ENCODE assay signal across 9 mouse cellular contexts in genomic region chr16:30769007-30769442, GRCm38 (mm10).
DNase-seq lines count a peak whose midpoint lies in the region; ATAC-seq and TF ChIP-seq lines count a peak whose summit lies in the region.
"Had no signal": no experiment of that assay in that cellular context is flagged by ENCODE, and none has a peak within 500 bp of the region (broad histone marks: within the 10 kb centered on the region; RNA-seq: fewer than 3 reads in every experiment).

No protein-coding gene starts in this region.

- TF ChIP-seq POLR2A in cerebellum, adult 2 months (IDR thresholded peaks at IDR 0.05; ENCODE audit: borderline replicate concordance, insufficient read depth, low read length), result no peak

- H3K9ac ChIP-seq in hindbrain, postnatal 0 days (replicated peaks; ENCODE audit: low read length), result no peak overlapping the region
- no peak overlapping the region for H3K9ac ChIP-seq in hindbrain, embryonic 14.5 days
- H3K9ac ChIP-seq in kidney, postnatal 0 days (ENCODE audit: low read depth, low read length), result no peak overlapping the region
- H3K9ac ChIP-seq: lung, embryonic 15.5 days had no signal

- no peak for ATAC-seq in hindbrain, postnatal 0 days
- no peak for ATAC-seq in hindbrain, embryonic 14.5 days (ENCODE audit: low FRiP score)
- ATAC-seq in kidney, postnatal 0 days (replicated peaks; ENCODE audit: low FRiP score, low read depth), result no peak

- H3K4me2 ChIP-seq in hindbrain, postnatal 0 days (ENCODE audit: low read depth, low read length), result no peak overlapping the region
- H3K4me2 ChIP-seq in hindbrain, embryonic 14.5 days (replicated peaks), result no peak overlapping the region
- no peak overlapping the region for H3K4me2 ChIP-seq in kidney, postnatal 0 days (ENCODE audit: low read length)
- H3K4me2 ChIP-seq: lung, embryonic 15.5 days had no signal

- no peak for TF ChIP-seq CTCF in hindbrain, postnatal 0 days (IDR thresholded peaks at IDR 0.05; ENCODE audit: low read depth)
- TF ChIP-seq CTCF in kidney, postnatal 0 days (IDR thresholded peaks at IDR 0.05; ENCODE audit: low read depth), result no peak
- TF ChIP-seq CTCF in cerebellum, adult 2 months (IDR thresholded peaks at IDR 0.05; ENCODE audit: borderline replicate concordance, insufficient read depth, low read depth, low read length), result no peak

- H3K36me3 ChIP-seq in hindbrain, postnatal 0 days (ENCODE audit: insufficient read depth, low read length), result no peaks in the 10 kb centered on the region
- H3K36me3 ChIP-seq in hindbrain, embryonic 14.5 days (replicated peaks; ENCODE audit: control insufficient read depth, insufficient read depth), result no peaks in the 10 kb centered on the region
- H3K36me3 ChIP-seq in kidney, postnatal 0 days (ENCODE audit: insufficient read depth, low read length), result no peaks in the 10 kb centered on the region
- H3K36me3 ChIP-seq: lung, embryonic 15.5 days had no signal

- no peaks in the 10 kb centered on the region for H3K9me3 ChIP-seq in hindbrain, postnatal 0 days (ENCODE audit: low read length)
- H3K9me3 ChIP-seq in hindbrain, embryonic 14.5 days (ENCODE audit: control insufficient read depth, low read length), result no peaks in the 10 kb centered on the region
- no peaks in the 10 kb centered on the region for H3K9me3 ChIP-seq in kidney, postnatal 0 days (replicated peaks; ENCODE audit: low read length)
- H3K9me3 ChIP-seq: lung, embryonic 15.5 days had no signal

- no peak overlapping the region for H3K4me3 ChIP-seq in hindbrain, postnatal 0 days (ENCODE audit: low read length)
- no peak overlapping the region for H3K4me3 ChIP-seq in hindbrain, embryonic 14.5 days (replicated peaks; ENCODE audit: low read length)
- no peak overlapping the region for H3K4me3 ChIP-seq in kidney, postnatal 0 days (replicated peaks; ENCODE audit: low read depth, low read length)
- no peak overlapping the region for H3K4me3 ChIP-seq in cerebellum, adult 2 months (replicated peaks; ENCODE audit: insufficient read depth, low read depth, low read length)
- H3K4me3 ChIP-seq: lung, embryonic 15.5 days had no signal

- DNase-seq in hindbrain, postnatal 0 days (ENCODE audit: low spot score), result peak; percentile 23
- no peak for DNase-seq in hindbrain, embryonic 14.5 days (ENCODE audit: low spot score)
- peak; percentile 31 for DNase-seq in T-cell, adult 2 months (ENCODE audit: low spot score)
- peak; percentile 60 to 72 for DNase-seq in heart, adult 18-20 months
- peak; percentile 41 for DNase-seq in kidney, postnatal 0 days (ENCODE audit: low spot score)
- DNase-seq in cerebellum, adult 2 months, result no peak
- no peak for DNase-seq in cerebellum, adult 8-10 months
- no peak for DNase-seq in c-Kit-positive CD71-positive TER-119-positive erythroid progenitor cells, embryonic 14.5 days (ENCODE audit: low spot score)

- H3K4me1 ChIP-seq in hindbrain, postnatal 0 days (ENCODE audit: insufficient read depth, low read length), result peaks cover 6% of the 10 kb centered on the region; the same call in 1 of the 2 replicates
- H3K4me1 ChIP-seq in hindbrain, embryonic 14.5 days (replicated peaks; ENCODE audit: control insufficient read depth, insufficient read depth, low read length), result no peaks in the 10 kb centered on the region
- H3K4me1 ChIP-seq in kidney, postnatal 0 days (replicated peaks; ENCODE audit: insufficient read depth, low read length), result peaks cover 5% of the 10 kb centered on the region; the same call in 1 of the 2 replicates
- H3K4me1 ChIP-seq in cerebellum, adult 2 months (ENCODE audit: control insufficient read depth, insufficient read depth, low read length), result no peaks in the 10 kb centered on the region

- H3K27ac ChIP-seq in hindbrain, postnatal 0 days, result no peak overlapping the region
- no peak overlapping the region for H3K27ac ChIP-seq in hindbrain, embryonic 14.5 days
- H3K27ac ChIP-seq in kidney, postnatal 0 days, result no peak overlapping the region
- no peak overlapping the region for H3K27ac ChIP-seq in cerebellum, adult 2 months (ENCODE audit: insufficient read depth, low read length)
- H3K27ac ChIP-seq: lung, embryonic 15.5 days had no signal

- no peaks in the 10 kb centered on the region for H3K27me3 ChIP-seq in hindbrain, postnatal 0 days (ENCODE audit: insufficient read depth, low read length)
- no peaks in the 10 kb centered on the region for H3K27me3 ChIP-seq in hindbrain, embryonic 14.5 days (ENCODE audit: control insufficient read depth, insufficient read depth, low read length)
- H3K27me3 ChIP-seq in kidney, postnatal 0 days (ENCODE audit: insufficient read depth, low read length), result no peaks in the 10 kb centered on the region
- H3K27me3 ChIP-seq in cerebellum, adult 2 months (ENCODE audit: control insufficient read depth, insufficient read depth, low read length), result no peaks in the 10 kb centered on the region
- H3K27me3 ChIP-seq: lung, embryonic 15.5 days had no signal

- WGBS in hindbrain, postnatal 0 days, result 29% methylated on average over 5 of the region's 5 CpGs
- WGBS in hindbrain, embryonic 14.5 days, result 26% methylated on average over 5 of the region's 5 CpGs
- WGBS in kidney, postnatal 0 days, result 24% methylated on average over 5 of the region's 5 CpGs
- 35% methylated on average over 5 of the region's 5 CpGs for WGBS in cerebellum, adult 2 months

Comparison
In these comparisons a context has a peak if more than half of its experiments do, and no peak if none do; other contexts are left out.
1. DNase-seq: peak in hindbrain, postnatal 0 days (single experiment), T-cell, adult 2 months (single experiment), heart, adult 18-20 months (2 of 2) and kidney, postnatal 0 days (single experiment); none in hindbrain, embryonic 14.5 days (single experiment), cerebellum, adult 2 months (0 of 2), cerebellum, adult 8-10 months (single experiment) and c-Kit-positive CD71-positive TER-119-positive erythroid progenitor cells, embryonic 14.5 days (single experiment).